Mouse (Mus musculus) neural tube, embryonic 10.5 days (tissue): Measurements from ENCODE around the gene Epha4.

Experiments
- DNase-seq: peaks from one replicate; pipeline ENCODE4 v3.0.0-alpha.2; 2017; ENCODE audit warnings: low spot score; ENCODE audit errors: extremely low spot score

The Epha4 gene

GRCm38 (mm10) chr1:77484766-77485596 is 29.9 kb downstream of the Epha4 start:
- DNase-seq: no peak

GRCm38 (mm10) chr1:77475808-77476413 is 39.0 kb downstream of the Epha4 start:
- DNase-seq: no peak

GRCm38 (mm10) chr1:77473446-77474376 is 41.2 kb downstream of the Epha4 start:
- no peak for DNase-seq

- no peak for DNase-seq
Measured at GRCm38 (mm10) chr1:77472566-77472965, 42.3 kb downstream of the Epha4 start.

GRCm38 (mm10) chr1:77471447-77471846 is 43.4 kb downstream of the Epha4 start:
- no peak for DNase-seq

GRCm38 (mm10) chr1:77471037-77471436 is 43.9 kb downstream of the Epha4 start:
- no peak for DNase-seq

- DNase-seq: no peak
Measured at GRCm38 (mm10) chr1:77468717-77469314, 46.1 kb downstream of the Epha4 start.

GRCm38 (mm10) chr1:77465524-77465923 is 49.4 kb downstream of the Epha4 start:
- no peak for DNase-seq

GRCm38 (mm10) chr1:77464108-77464507 is 50.8 kb downstream of the Epha4 start:
- no peak for DNase-seq

- no peak for DNase-seq
Measured at GRCm38 (mm10) chr1:77461877-77462615, 52.8 kb downstream of the Epha4 start.

- DNase-seq: no peak
Measured at GRCm38 (mm10) chr1:77460831-77461629, 53.9 kb downstream of the Epha4 start.

GRCm38 (mm10) chr1:77458751-77459385 is 56.0 kb downstream of the Epha4 start:
- no peak for DNase-seq

- DNase-seq: no peak
Measured at GRCm38 (mm10) chr1:77457446-77457800, 57.5 kb downstream of the Epha4 start.

- DNase-seq: no peak
Measured at GRCm38 (mm10) chr1:77456695-77457445, 58.0 kb downstream of the Epha4 start.

GRCm38 (mm10) chr1:77453811-77454210 is 61.1 kb downstream of the Epha4 start:
- no peak for DNase-seq

GRCm38 (mm10) chr1:77452721-77453120 is 62.2 kb downstream of the Epha4 start:
- DNase-seq: no peak

- DNase-seq: no peak
Measured at GRCm38 (mm10) chr1:77451541-77451940, 63.3 kb downstream of the Epha4 start.

GRCm38 (mm10) chr1:77450201-77450600 is 64.7 kb downstream of the Epha4 start:
- no peak for DNase-seq
